Mouse (Mus musculus) brain, embryonic 14.5 days (tissue): ENCODE results near the gene Cbx6.

Source experiments
- CTCF ChIP-seq: fragments of 200-500 bp; IDR thresholded peaks from 2 replicates; pipeline ENCODE4 v1.5.1; 2012; ENCODE audit warnings: inconsistent platforms, mild to moderate bottlenecking, moderate library complexity, borderline replicate concordance; ENCODE audit not compliant: insufficient read depth, insufficient read length; ENCODE audit errors: extremely low read depth
- POLR2A ChIP-seq: fragments of 200-500 bp; IDR thresholded peaks from 2 replicates; pipeline ENCODE4 v1.6.1; 2012; ENCODE audit warnings: mild to moderate bottlenecking, inconsistent platforms, borderline replicate concordance; ENCODE audit not compliant: poor library complexity, insufficient read depth, insufficient read length, severe bottlenecking; ENCODE audit errors: extremely low read depth

DNA sequence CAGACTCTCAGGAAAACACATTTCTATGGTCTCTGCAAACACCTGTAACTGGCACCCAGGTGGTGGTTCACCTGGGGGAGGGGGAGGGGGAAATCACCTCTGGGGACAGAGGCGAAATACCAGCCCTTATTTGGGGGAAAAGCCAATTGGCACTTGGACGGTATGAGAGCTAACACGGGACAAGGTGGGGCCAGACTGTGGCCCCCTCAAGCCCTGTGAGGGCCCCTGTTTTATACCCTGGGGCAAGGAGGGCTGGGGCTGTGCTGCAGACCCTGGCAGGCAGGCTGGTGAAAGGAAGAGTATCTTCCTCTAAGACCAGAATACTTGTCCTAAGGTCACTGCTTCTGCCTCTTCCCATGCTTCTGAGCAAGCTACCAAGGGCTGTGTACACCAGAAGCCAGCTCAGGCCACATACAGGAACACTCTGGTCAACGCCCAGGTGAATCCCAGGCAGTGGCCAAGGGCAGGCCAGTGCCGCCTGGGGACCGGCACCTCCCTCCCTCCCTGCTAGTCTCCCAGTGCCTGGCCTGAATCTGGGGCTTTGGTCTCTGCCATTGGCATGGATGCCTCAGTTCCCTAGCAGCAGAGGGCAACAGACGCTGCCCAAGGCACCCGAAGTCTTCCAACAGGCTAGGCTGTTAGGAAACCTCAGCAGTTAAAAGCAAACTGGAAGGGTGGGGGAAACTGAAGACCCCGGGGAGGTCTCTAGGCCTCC lies 8.1 kb downstream of the Cbx6 start:
- TF ChIP-seq POLR2A (no peak), CTCF (no peak)
